Mouse (Mus musculus): ENCODE measurements around the gene Pnpla2. TPM values are rescaled to one million over a fixed set of nuclear protein-coding genes. Genes with fewer than 3 reads are reported as not detected.

Gene Pnpla2
- polyA plus RNA-seq, 1 experiment = 18.9 TPM

DNA sequence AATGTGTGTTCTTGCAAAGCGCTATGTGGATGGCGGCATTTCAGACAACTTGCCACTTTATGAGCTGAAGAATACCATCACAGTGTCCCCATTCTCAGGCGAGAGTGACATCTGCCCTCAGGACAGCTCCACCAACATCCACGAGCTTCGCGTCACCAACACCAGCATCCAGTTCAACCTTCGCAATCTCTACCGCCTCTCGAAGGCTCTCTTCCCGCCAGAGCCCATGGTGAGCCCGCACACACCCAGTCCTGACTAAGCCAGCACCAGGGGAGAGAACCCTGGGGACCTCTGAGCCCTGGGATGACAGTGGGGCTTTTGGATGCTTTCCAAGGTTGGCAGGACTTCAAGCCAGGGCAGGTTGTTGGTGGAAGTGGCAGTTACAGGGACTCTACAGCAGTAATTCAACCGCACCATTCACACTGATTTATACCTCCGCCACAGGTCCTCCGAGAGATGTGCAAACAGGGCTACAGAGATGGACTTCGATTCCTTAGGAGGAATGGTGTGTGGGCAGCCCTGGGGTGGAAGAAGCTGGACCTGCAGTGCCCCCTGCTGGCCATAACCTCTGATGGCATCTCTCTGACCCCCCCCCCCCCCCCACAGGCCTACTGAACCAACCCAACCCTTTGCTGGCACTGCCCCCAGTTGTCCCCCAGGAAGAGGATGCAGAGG is 3.1 kb downstream of the Pnpla2 start:
- no peak overlapping the region for H3K4me3 ChIP-seq (ENCODE audit: insufficient read depth, low read length)
- no peak overlapping the region for H3K27ac ChIP-seq (ENCODE audit: insufficient read depth, low read length)
- TF ChIP-seq POLR2A (IDR thresholded peaks at IDR 0.05; ENCODE audit: low read depth, low read length) (no peak), CTCF (IDR thresholded peaks at IDR 0.05; ENCODE audit: borderline replicate concordance, insufficient read depth, low read length) (peak; percentile 45; the same call in 1 of the 2 replicates)
- 0 out of 2 replicates have a peak, but pooled peaks cover 7% of the 10 kb centered on the region for H3K4me1 ChIP-seq (ENCODE audit: control insufficient read depth, insufficient read depth, low read length)

DNA sequence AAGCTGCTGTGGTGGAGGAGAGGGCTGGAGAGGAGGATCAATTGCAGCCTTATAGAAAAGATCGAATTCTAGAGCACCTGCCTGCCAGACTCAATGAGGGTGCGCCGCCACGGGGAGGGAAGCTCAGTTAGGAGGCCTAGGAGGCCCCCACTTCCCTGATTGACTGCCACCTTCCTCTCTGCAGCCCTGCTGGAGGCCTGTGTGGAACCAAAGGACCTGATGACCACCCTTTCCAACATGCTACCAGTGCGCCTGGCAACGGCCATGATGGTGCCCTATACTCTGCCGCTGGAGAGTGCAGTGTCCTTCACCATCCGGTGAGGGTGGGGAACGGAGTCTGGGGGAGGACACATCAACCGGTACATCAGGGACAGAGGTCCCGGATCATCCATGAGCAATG is 3.7 kb downstream of the Pnpla2 start:
- TF ChIP-seq POLR2A (IDR thresholded peaks at IDR 0.05; ENCODE audit: low read depth, low read length) (no peak), CTCF (IDR thresholded peaks at IDR 0.05; ENCODE audit: borderline replicate concordance, insufficient read depth, low read length) (no peak)
- H3K4me1 ChIP-seq (ENCODE audit: control insufficient read depth, insufficient read depth, low read length) = 0 out of 2 replicates have a peak, but pooled peaks cover 7% of the 10 kb centered on the region
- H3K4me3 ChIP-seq (ENCODE audit: insufficient read depth, low read length) = no peak overlapping the region
- H3K27ac ChIP-seq (ENCODE audit: insufficient read depth, low read length) = no peak overlapping the region

DNA sequence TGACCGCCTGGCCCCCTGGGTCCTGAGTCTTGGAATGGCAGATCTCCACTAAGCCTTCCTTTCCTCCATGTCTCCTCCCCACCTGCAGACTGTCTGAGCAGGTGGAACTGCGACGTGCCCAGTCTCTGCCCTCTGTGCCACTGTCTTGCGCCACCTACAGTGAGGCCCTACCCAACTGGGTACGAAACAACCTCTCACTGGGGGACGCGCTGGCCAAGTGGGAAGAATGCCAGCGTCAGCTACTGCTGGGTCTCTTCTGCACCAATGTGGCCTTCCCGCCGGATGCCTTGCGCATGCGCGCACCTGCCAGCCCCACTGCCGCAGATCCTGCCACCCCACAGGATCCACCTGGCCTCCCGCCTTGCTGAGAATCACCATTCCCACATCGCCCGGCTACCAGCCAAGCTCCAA is 4.3 kb downstream of the Pnpla2 start:
- Histone ChIP-seq H3K27ac (ENCODE audit: insufficient read depth, low read length) (no peak overlapping the region), H3K4me1 (ENCODE audit: control insufficient read depth, insufficient read depth, low read length) (0 out of 2 replicates have a peak, but pooled peaks cover 7% of the 10 kb centered on the region)
- TF ChIP-seq POLR2A (IDR thresholded peaks at IDR 0.05; ENCODE audit: low read depth, low read length) = no peak
- TF ChIP-seq CTCF (IDR thresholded peaks at IDR 0.05; ENCODE audit: borderline replicate concordance, insufficient read depth, low read length) = no peak

GRCm38 (mm10) chr7:141460001-141460390 is 5.0 kb downstream of the Pnpla2 start:
- no peak for TF ChIP-seq CTCF (IDR thresholded peaks at IDR 0.05; ENCODE audit: borderline replicate concordance, insufficient read depth, low read length)
- no peak for TF ChIP-seq POLR2A (IDR thresholded peaks at IDR 0.05; ENCODE audit: low read depth, low read length)
- H3K4me1 ChIP-seq (ENCODE audit: control insufficient read depth, insufficient read depth, low read length) = 0 out of 2 replicates have a peak, but pooled peaks cover 7% of the 10 kb centered on the region
- H3K27ac ChIP-seq (ENCODE audit: insufficient read depth, low read length) = no peak overlapping the region
- H3K4me3 ChIP-seq (ENCODE audit: insufficient read depth, low read length) = no peak overlapping the region

More for the DNA sequence above, 4.3 kb downstream of the Pnpla2 start:
- H3K4me3 ChIP-seq (ENCODE audit: insufficient read depth, low read length) = no peak overlapping the region

GRCm38 (mm10) chr7:141460391-141461113 is 5.6 kb downstream of the Pnpla2 start, which contains the start of gene Cracr2b:
Cracr2b (plus strand) TSS chr7:141461094.
- no peak for TF ChIP-seq POLR2A (IDR thresholded peaks at IDR 0.05; ENCODE audit: low read depth, low read length)
- TF ChIP-seq CTCF (IDR thresholded peaks at IDR 0.05; ENCODE audit: borderline replicate concordance, insufficient read depth, low read length) = no peak
- Histone ChIP-seq H3K27ac (ENCODE audit: insufficient read depth, low read length) (no peak within 1 kb of the TSS), H3K4me3 (ENCODE audit: insufficient read depth, low read length) (peak within 1 kb of the TSS; percentile 33), H3K4me1 (ENCODE audit: control insufficient read depth, insufficient read depth, low read length) (peaks cover 9% of the 10 kb centered on the region; the same call in 1 of the 2 replicates)

- TF ChIP-seq POLR2A (IDR thresholded peaks at IDR 0.05; ENCODE audit: low read depth, low read length) = no peak
- no peak for TF ChIP-seq CTCF (IDR thresholded peaks at IDR 0.05; ENCODE audit: borderline replicate concordance, insufficient read depth, low read length)
- H3K27ac ChIP-seq (ENCODE audit: insufficient read depth, low read length) = no peak overlapping the region
- H3K4me3 ChIP-seq (ENCODE audit: insufficient read depth, low read length) = peak overlapping the region; percentile 33
- peaks cover 11% of the 10 kb centered on the region; the same call in 1 of the 2 replicates for H3K4me1 ChIP-seq (ENCODE audit: control insufficient read depth, insufficient read depth, low read length)
Measured at GRCm38 (mm10) chr7:141461521-141462332, 6.7 kb downstream of the Pnpla2 start.

DNA sequence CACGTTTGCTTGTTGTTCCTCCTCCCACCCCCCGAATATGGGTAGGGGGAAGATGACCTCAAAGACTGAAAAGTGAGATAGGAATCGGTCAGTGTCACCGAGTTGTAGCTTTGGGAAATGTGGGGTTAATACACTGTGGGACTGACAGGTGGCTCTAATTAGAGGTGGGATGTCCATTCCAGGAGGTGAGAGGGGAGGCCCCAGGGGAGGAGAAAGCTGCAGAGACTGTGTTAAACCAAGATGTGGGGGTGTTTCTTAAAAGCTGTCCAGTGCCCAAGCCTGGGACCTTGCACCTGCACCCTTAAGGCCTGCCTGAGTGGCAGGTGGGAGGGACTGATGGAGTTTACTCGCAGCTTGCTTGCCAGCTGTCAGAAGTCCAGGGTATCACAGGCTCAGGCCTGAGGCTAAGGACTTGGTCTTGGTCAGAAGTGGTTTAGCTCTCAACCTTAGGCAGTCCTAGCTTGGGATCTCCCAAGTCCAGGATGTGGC is 7.4 kb downstream of the Pnpla2 start:
- Histone ChIP-seq H3K4me3 (ENCODE audit: insufficient read depth, low read length) (no peak overlapping the region), H3K27ac (ENCODE audit: insufficient read depth, low read length) (no peak overlapping the region), H3K4me1 (ENCODE audit: control insufficient read depth, insufficient read depth, low read length) (peaks cover 13% of the 10 kb centered on the region; the same call in 1 of the 2 replicates)
- TF ChIP-seq CTCF (IDR thresholded peaks at IDR 0.05; ENCODE audit: borderline replicate concordance, insufficient read depth, low read length) (no peak), POLR2A (IDR thresholded peaks at IDR 0.05; ENCODE audit: low read depth, low read length) (no peak)

DNA sequence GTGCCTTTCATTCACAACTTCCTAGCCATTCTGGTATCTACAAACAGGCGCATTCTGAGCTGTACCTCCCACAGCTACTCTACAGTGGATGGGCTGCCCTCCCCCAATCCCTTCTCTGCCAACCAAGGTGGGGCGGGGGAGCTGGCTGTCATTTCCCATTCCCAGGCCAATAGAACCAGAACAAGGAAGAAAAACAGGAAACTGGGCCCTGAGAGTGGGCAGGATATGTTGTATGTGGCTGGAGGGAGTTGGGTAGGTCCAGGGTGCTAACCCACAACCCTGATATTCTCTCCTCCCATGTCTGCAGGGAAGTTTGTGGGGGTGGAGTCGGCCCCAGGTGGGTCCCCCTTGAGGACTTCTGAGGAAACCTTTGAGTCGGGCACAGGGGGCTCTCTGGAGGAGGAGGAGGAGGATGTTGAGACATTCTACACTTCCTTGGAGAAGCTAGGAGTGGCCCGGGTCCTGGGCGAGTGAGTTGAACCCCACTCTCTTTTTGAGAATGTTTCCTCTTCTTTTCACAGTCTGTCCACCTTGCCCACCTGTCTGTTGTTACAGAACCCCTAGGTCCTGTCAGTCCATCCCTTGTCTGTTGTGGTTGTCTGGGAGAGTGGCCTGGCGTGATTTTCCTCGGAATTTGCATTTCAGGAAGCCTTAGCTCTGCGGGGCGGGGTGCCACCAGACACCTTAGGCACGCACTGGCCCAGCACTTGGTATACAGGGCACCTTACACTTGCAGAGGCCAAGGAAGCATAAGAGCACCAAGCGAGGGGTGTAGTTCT is 9.0 kb downstream of the Pnpla2 start:
- Histone ChIP-seq H3K4me3 (ENCODE audit: insufficient read depth, low read length) (no peak overlapping the region), H3K4me1 (ENCODE audit: control insufficient read depth, insufficient read depth, low read length) (peaks cover 13% of the 10 kb centered on the region; the same call in 1 of the 2 replicates), H3K27ac (ENCODE audit: insufficient read depth, low read length) (no peak overlapping the region)
- TF ChIP-seq POLR2A (IDR thresholded peaks at IDR 0.05; ENCODE audit: low read depth, low read length) (no peak), CTCF (IDR thresholded peaks at IDR 0.05; ENCODE audit: borderline replicate concordance, insufficient read depth, low read length) (no peak)
